Mouse (Mus musculus) forebrain, postnatal 0 days (tissue): ENCODE data around the gene Slc25a39. TPM values are rescaled to one million over a fixed set of nuclear protein-coding genes. Genes with fewer than 3 reads are reported as not detected.

Experiments used
- ATAC-seq: fragments of 200-750 bp; cut with Nextera tagmentation; 2 replicates; pipeline ENCODE4 v1.8.0; 2017; ENCODE audit warnings: mild to moderate bottlenecking, moderate library complexity
- DNase-seq: peaks from one replicate; pipeline ENCODE4 v3.0.0-alpha.2; 2015
- H3K27ac ChIP-seq: fragments of 300-500 bp; sonication (generic); 2 replicates; pipeline ENCODE4 v1.5.1; 2014; ENCODE audit warnings: low read depth, mild to moderate bottlenecking, antibody characterized with exemption, low read length, moderate library complexity, mixed read lengths
- H3K27me3 ChIP-seq: fragments of 300-500 bp; sonication (generic); 2 replicates; pipeline ENCODE4 v1.6.1; 2014; ENCODE audit warnings: mild to moderate bottlenecking, low read length, mixed read lengths; ENCODE audit not compliant: insufficient read depth
- H3K36me3 ChIP-seq: fragments of 300-500 bp; sonication (generic); 2 replicates; pipeline ENCODE4 v1.6.1; 2014; ENCODE audit warnings: mild to moderate bottlenecking, moderate library complexity; ENCODE audit not compliant: insufficient read depth
- H3K4me1 ChIP-seq: fragments of 300-500 bp; sonication (generic); 2 replicates; pipeline ENCODE4 v1.6.1; 2014; ENCODE audit warnings: antibody characterized with exemption; ENCODE audit not compliant: insufficient read depth
- H3K4me2 ChIP-seq: fragments of 300-500 bp; sonication (generic); 2 replicates; pipeline ENCODE4 v1.6.1; 2014; ENCODE audit warnings: low read depth, mild to moderate bottlenecking, moderate library complexity
- H3K4me3 ChIP-seq: fragments of 300-500 bp; sonication (generic); 2 replicates; pipeline ENCODE4 v1.5.1; 2014; ENCODE audit warnings: low read depth, low read length, mixed read lengths
- H3K9ac ChIP-seq: fragments of 300-500 bp; sonication (generic); 2 replicates; pipeline ENCODE4 v1.6.1; 2014; ENCODE audit warnings: mild to moderate bottlenecking
- H3K9me3 ChIP-seq: fragments of 300-500 bp; sonication (generic); 2 replicates; pipeline ENCODE4 v1.6.1; 2016; ENCODE audit warnings: low read length
- CTCF ChIP-seq: sonication (generic); IDR thresholded peaks from 2 replicates; pipeline ENCODE4 v1.5.1; 2016; ENCODE audit warnings: antibody characterized with exemption, control low read depth, low read depth
- WGBS: fragments of 180-500 bp; shearing (Covaris S2); extraction: QIAGEN DNeasy Blood & Tissue Kit; methylation state at CpG from one replicate; pipeline ENCODE4 v1.1.7; 2014; 5-methylcytosine and 5-hydroxymethylcytosine counted together
- polyA plus RNA-seq: library from polyadenylated mRNA; unstranded; fragments of >200 nt; fragmentation: Nextera tagmentation; extraction: Ambion mirVana; gene quantifications from 2 replicates; pipeline ENCODE4 v1.2.1, GENCODE M21; 2015
- total RNA-seq: library from RNA; depleted of rRNA; stranded (reverse); fragments of >200 nt; gene quantifications from 2 replicates; pipeline ENCODE4 v1.2.3, GENCODE M21; 2014; rRNA removed

Gene Slc25a39
- total RNA-seq (96.3 and 114 TPM in 2 replicates), polyA plus RNA-seq (120 and 129 TPM in 2 replicates)

GRCm38 (mm10) chr11:102407834-102408215 lies at the start of gene Slc25a39:
TSS of gene Slc25a39 (minus strand) at chr11:102407946.
- peaks cover 12% of the 10 kb centered on the region for H3K36me3 ChIP-seq
- H3K9ac ChIP-seq, result peak within 1 kb of the TSS; percentile 76
- TF ChIP-seq CTCF, result no peak
- ATAC-seq (no peak), DNase-seq (no peak)
- H3K4me2 ChIP-seq, result peak within 1 kb of the TSS; percentile 97
- H3K4me3 ChIP-seq, result peak within 1 kb of the TSS; percentile 66
- H3K27me3 ChIP-seq, result no peaks in the 10 kb centered on the region
- peaks cover 10% of the 10 kb centered on the region; the same call in 1 of the 2 replicates for H3K4me1 ChIP-seq
- WGBS, result 1% methylated on average over 19 of the region's 19 CpGs
- H3K27ac ChIP-seq, result peak within 1 kb of the TSS; percentile 77
- H3K9me3 ChIP-seq, result no peaks in the 10 kb centered on the region

- H3K4me3 ChIP-seq, result peak overlapping the region; percentile 55
- WGBS, result under 1% methylated on average over 40 of the region's 40 CpGs
- H3K36me3 ChIP-seq, result no peaks in the 10 kb centered on the region
- peak overlapping the region; percentile 35; the same call in 1 of the 2 replicates for H3K27ac ChIP-seq
- ATAC-seq (peak; percentile 84), DNase-seq (peak; percentile 79)
- H3K9ac ChIP-seq, result peak overlapping the region; percentile 67
- peak; percentile 49 for TF ChIP-seq CTCF
- H3K9me3 ChIP-seq, result no peaks in the 10 kb centered on the region
- peak overlapping the region; percentile 90 for H3K4me2 ChIP-seq
- no peaks in the 10 kb centered on the region for H3K27me3 ChIP-seq
- 0 out of 2 replicates have a peak, but pooled peaks cover 4% of the 10 kb centered on the region for H3K4me1 ChIP-seq
These were observed 48.1 kb upstream of the Slc25a39 start for GRCm38 (mm10) chr11:102455740-102456396.

- no peak overlapping the region for H3K4me2 ChIP-seq
- no peak for TF ChIP-seq CTCF
- DNase-seq (no peak), ATAC-seq (no peak)
- no peaks in the 10 kb centered on the region for H3K27me3 ChIP-seq
- H3K4me1 ChIP-seq, result peaks cover 7% of the 10 kb centered on the region; the same call in 1 of the 2 replicates
- no peaks in the 10 kb centered on the region for H3K36me3 ChIP-seq
- no peaks in the 10 kb centered on the region for H3K9me3 ChIP-seq
- no peak overlapping the region for H3K9ac ChIP-seq
- no peak overlapping the region for H3K27ac ChIP-seq
- H3K4me3 ChIP-seq, result no peak overlapping the region
- 29% methylated on average over 10 of the region's 10 CpGs for WGBS
These were observed 45.4 kb upstream of the Slc25a39 start for GRCm38 (mm10) chr11:102453131-102453530.

GRCm38 (mm10) chr11:102449043-102450008 lies 41.6 kb upstream of the Slc25a39 start:
- TF ChIP-seq CTCF, result no peak
- Histone ChIP-seq H3K36me3 (no peaks in the 10 kb centered on the region), H3K4me3 (no peak overlapping the region), H3K27me3 (no peaks in the 10 kb centered on the region), H3K4me1 (peaks cover 22% of the 10 kb centered on the region), H3K4me2 (no peak overlapping the region), H3K27ac (no peak overlapping the region), H3K9ac (no peak overlapping the region), H3K9me3 (no peaks in the 10 kb centered on the region)
- no peak for ATAC-seq
- WGBS, result 42% methylated on average over 17 of the region's 17 CpGs
- no peak for DNase-seq

GRCm38 (mm10) chr11:102448327-102448726 lies 40.6 kb upstream of the Slc25a39 start:
- Histone ChIP-seq H3K9me3 (no peaks in the 10 kb centered on the region), H3K4me1 (peaks cover 24% of the 10 kb centered on the region), H3K27ac (peak overlapping the region; percentile 50; the same call in 1 of the 2 replicates), H3K4me2 (peak overlapping the region; percentile 85), H3K36me3 (peaks cover 8% of the 10 kb centered on the region; the same call in 1 of the 2 replicates), H3K27me3 (no peaks in the 10 kb centered on the region), H3K9ac (no peak overlapping the region), H3K4me3 (no peak overlapping the region; the same call in 1 of the 2 replicates)
- DNase-seq (no peak), ATAC-seq (no peak)
- TF ChIP-seq CTCF, result no peak
- 14% methylated on average over 8 of the region's 8 CpGs for WGBS

GRCm38 (mm10) chr11:102447497-102447896 lies 39.8 kb upstream of the Slc25a39 start, which contains the start of gene Fam171a2:
TSS of gene Fam171a2 (minus strand) at chr11:102447682.
- H3K27me3 ChIP-seq, result no peaks in the 10 kb centered on the region
- peak; percentile 92 for DNase-seq
- peak within 1 kb of the TSS; percentile 100 for H3K9ac ChIP-seq
- peak within 1 kb of the TSS; percentile 85 for H3K4me2 ChIP-seq
- H3K27ac ChIP-seq, result peak within 1 kb of the TSS; percentile 99
- ATAC-seq, result peak; percentile 85
- WGBS, result 4% methylated on average over 35 of the region's 40 CpGs
- TF ChIP-seq CTCF, result peak; percentile 86
- H3K4me1 ChIP-seq, result peaks cover 24% of the 10 kb centered on the region
- H3K4me3 ChIP-seq, result peak within 1 kb of the TSS; percentile 98
- peaks cover 13% of the 10 kb centered on the region for H3K36me3 ChIP-seq
- no peaks in the 10 kb centered on the region for H3K9me3 ChIP-seq
